Mouse (Mus musculus): ENCODE measurements around the gene Gm20696. TPM values are rescaled to one million over a fixed set of nuclear protein-coding genes. Genes with fewer than 3 reads are reported as not detected.

Gene Gm20696
- polyA plus RNA-seq, 1 experiment from 2014 or later: 0.03 TPM

GRCm38 (mm10) chr6:99319415-99320405, 346.9 kb downstream of the Gm20696 start:
- Histone ChIP-seq H3K79me2 (ENCODE audit: inconsistent target) (no peaks in the 10 kb centered on the region), H3K4me3 (ENCODE audit: inconsistent target) (no peak overlapping the region), H3K36me3 (ENCODE audit: inconsistent target) (no peaks in the 10 kb centered on the region), H3K27ac (no peak overlapping the region)
- 89% methylated on average over 19 of the region's 19 CpGs for WGBS (ENCODE audit: missing documents)

- H3K4me3 ChIP-seq (ENCODE audit: inconsistent target): no peak overlapping the region
- H3K79me2 ChIP-seq (ENCODE audit: inconsistent target): no peaks in the 10 kb centered on the region
- 100% methylated on average over 3 of the region's 3 CpGs for WGBS (ENCODE audit: missing documents)
- H3K27ac ChIP-seq: no peak overlapping the region
- no peaks in the 10 kb centered on the region for H3K36me3 ChIP-seq (ENCODE audit: inconsistent target)
These were observed 351.9 kb downstream of the Gm20696 start for GRCm38 (mm10) chr6:99314746-99315145.

GRCm38 (mm10) chr6:99310529-99310928, 356.1 kb downstream of the Gm20696 start:
- 96% methylated on average over 12 of the region's 12 CpGs for WGBS (ENCODE audit: missing documents)
- no peaks in the 10 kb centered on the region for H3K79me2 ChIP-seq (ENCODE audit: inconsistent target)
- no peak overlapping the region for H3K27ac ChIP-seq
- H3K36me3 ChIP-seq (ENCODE audit: inconsistent target): no peaks in the 10 kb centered on the region
- no peak overlapping the region for H3K4me3 ChIP-seq (ENCODE audit: inconsistent target)

GRCm38 (mm10) chr6:99310171-99310500, 356.5 kb downstream of the Gm20696 start:
- no peak overlapping the region for H3K27ac ChIP-seq

GRCm38 (mm10) chr6:99309466-99310170, 357.0 kb downstream of the Gm20696 start:
- 93% methylated on average over 14 of the region's 14 CpGs for WGBS (ENCODE audit: missing documents)
- Histone ChIP-seq H3K79me2 (ENCODE audit: inconsistent target) (no peaks in the 10 kb centered on the region), H3K36me3 (ENCODE audit: inconsistent target) (no peaks in the 10 kb centered on the region), H3K4me3 (ENCODE audit: inconsistent target) (no peak overlapping the region), H3K27ac (no peak overlapping the region)

More at GRCm38 (mm10) chr6:99310171-99310500, 356.5 kb downstream of the Gm20696 start:
- Histone ChIP-seq H3K4me3 (ENCODE audit: inconsistent target) (no peak overlapping the region), H3K36me3 (ENCODE audit: inconsistent target) (no peaks in the 10 kb centered on the region), H3K79me2 (ENCODE audit: inconsistent target) (no peaks in the 10 kb centered on the region)
- WGBS (ENCODE audit: missing documents): 95% methylated on average over 3 of the region's 3 CpGs

- Histone ChIP-seq H3K79me2 (ENCODE audit: inconsistent target) (no peaks in the 10 kb centered on the region), H3K36me3 (ENCODE audit: inconsistent target) (no peaks in the 10 kb centered on the region), H3K27ac (no peak overlapping the region), H3K4me3 (ENCODE audit: inconsistent target) (no peak overlapping the region)
- WGBS (ENCODE audit: missing documents): 88% methylated on average over 3 of the region's 3 CpGs
These were observed 360.8 kb downstream of the Gm20696 start for GRCm38 (mm10) chr6:99305751-99306150.

- Histone ChIP-seq H3K4me3 (ENCODE audit: inconsistent target) (no peak overlapping the region), H3K36me3 (ENCODE audit: inconsistent target) (no peaks in the 10 kb centered on the region), H3K27ac (no peak overlapping the region), H3K79me2 (ENCODE audit: inconsistent target) (no peaks in the 10 kb centered on the region)
- WGBS (ENCODE audit: missing documents): 82% methylated on average over 3 of the region's 3 CpGs
These were observed 361.4 kb downstream of the Gm20696 start for GRCm38 (mm10) chr6:99305236-99305635.

- Histone ChIP-seq H3K36me3 (ENCODE audit: inconsistent target) (no peaks in the 10 kb centered on the region), H3K27ac (no peak overlapping the region), H3K4me3 (ENCODE audit: inconsistent target) (no peak overlapping the region), H3K79me2 (ENCODE audit: inconsistent target) (no peaks in the 10 kb centered on the region)
- WGBS (ENCODE audit: missing documents): 70% methylated on average over 6 of the region's 6 CpGs
These were observed 363.7 kb downstream of the Gm20696 start for GRCm38 (mm10) chr6:99302662-99303435.

GRCm38 (mm10) chr6:99301923-99302322, 364.7 kb downstream of the Gm20696 start:
- Histone ChIP-seq H3K4me3 (ENCODE audit: inconsistent target) (no peak overlapping the region), H3K36me3 (ENCODE audit: inconsistent target) (no peaks in the 10 kb centered on the region), H3K27ac (no peak overlapping the region), H3K79me2 (ENCODE audit: inconsistent target) (no peaks in the 10 kb centered on the region)
- WGBS (ENCODE audit: missing documents): 78% methylated on average over 8 of the region's 8 CpGs

- H3K4me3 ChIP-seq (ENCODE audit: inconsistent target): no peak overlapping the region
- no peaks in the 10 kb centered on the region for H3K79me2 ChIP-seq (ENCODE audit: inconsistent target)
- 41% methylated on average over 6 of the region's 6 CpGs for WGBS (ENCODE audit: missing documents)
- no peak overlapping the region for H3K27ac ChIP-seq
- no peaks in the 10 kb centered on the region for H3K36me3 ChIP-seq (ENCODE audit: inconsistent target)
These were observed 366.4 kb downstream of the Gm20696 start for GRCm38 (mm10) chr6:99300235-99300634.

- Histone ChIP-seq H3K27ac (no peak overlapping the region), H3K36me3 (ENCODE audit: inconsistent target) (no peaks in the 10 kb centered on the region), H3K79me2 (ENCODE audit: inconsistent target) (no peaks in the 10 kb centered on the region), H3K4me3 (ENCODE audit: inconsistent target) (no peak overlapping the region)
- WGBS (ENCODE audit: missing documents): 93% methylated on average over 14 of the region's 14 CpGs
These were observed 367.4 kb downstream of the Gm20696 start for GRCm38 (mm10) chr6:99299196-99299595.

GRCm38 (mm10) chr6:99297535-99297934, 369.1 kb downstream of the Gm20696 start:
- no peaks in the 10 kb centered on the region for H3K36me3 ChIP-seq (ENCODE audit: inconsistent target)
- no peak overlapping the region for H3K4me3 ChIP-seq (ENCODE audit: inconsistent target)
- no peaks in the 10 kb centered on the region for H3K79me2 ChIP-seq (ENCODE audit: inconsistent target)
- no peak overlapping the region for H3K27ac ChIP-seq
- 90% methylated on average over 5 of the region's 5 CpGs for WGBS (ENCODE audit: missing documents)

- Histone ChIP-seq H3K79me2 (ENCODE audit: inconsistent target) (no peaks in the 10 kb centered on the region), H3K4me3 (ENCODE audit: inconsistent target) (no peak overlapping the region), H3K27ac (no peak overlapping the region), H3K36me3 (ENCODE audit: inconsistent target) (no peaks in the 10 kb centered on the region)
- WGBS (ENCODE audit: missing documents): 19% methylated on average over 8 of the region's 8 CpGs
These were observed 371.1 kb downstream of the Gm20696 start for GRCm38 (mm10) chr6:99295495-99295894.

GRCm38 (mm10) chr6:99289220-99289619, 377.4 kb downstream of the Gm20696 start:
- Histone ChIP-seq H3K27ac (no peak overlapping the region), H3K79me2 (ENCODE audit: inconsistent target) (no peaks in the 10 kb centered on the region), H3K36me3 (ENCODE audit: inconsistent target) (no peaks in the 10 kb centered on the region), H3K4me3 (ENCODE audit: inconsistent target) (no peak overlapping the region)
- 98% methylated on average over 4 of the region's 4 CpGs for WGBS (ENCODE audit: missing documents)
